13 mouse cellular contexts compared by ENCODE assay signal in genomic region chr5:9338756-9339510, GRCm38 (mm10).
DNase-seq lines count a peak whose midpoint lies in the region; ATAC-seq lines count a peak whose summit lies in the region.
"Had no signal": no experiment of that assay in that cellular context is flagged by ENCODE, and none has a peak within 500 bp of the region (broad histone marks: within the 10 kb centered on the region; RNA-seq: fewer than 3 reads in every experiment).

No protein-coding gene starts in this region.

- no peaks in the 10 kb centered on the region for H3K9me3 ChIP-seq in intestine, embryonic 14.5 days (ENCODE audit: control insufficient read depth, low read length)
- H3K9me3 ChIP-seq in intestine, embryonic 16.5 days (ENCODE audit: control insufficient read depth, low read length): no peaks in the 10 kb centered on the region
- no peaks in the 10 kb centered on the region for H3K9me3 ChIP-seq in forebrain, embryonic 12.5 days
- no peaks in the 10 kb centered on the region for H3K9me3 ChIP-seq in hindbrain, embryonic 16.5 days (ENCODE audit: control insufficient read depth, low read length)
- no peaks in the 10 kb centered on the region for H3K9me3 ChIP-seq in neural tube, embryonic 15.5 days (replicated peaks)
- no peaks in the 10 kb centered on the region for H3K9me3 ChIP-seq in kidney, embryonic 16.5 days (ENCODE audit: low read length)
- H3K9me3 ChIP-seq: G1E had no signal

- H3K27me3 ChIP-seq in intestine, embryonic 14.5 days (replicated peaks; ENCODE audit: control insufficient read depth, insufficient read depth, low read length): no peaks in the 10 kb centered on the region
- H3K27me3 ChIP-seq in intestine, embryonic 16.5 days (replicated peaks; ENCODE audit: control insufficient read depth, insufficient read depth, low read length): no peaks in the 10 kb centered on the region
- H3K27me3 ChIP-seq in forebrain, embryonic 12.5 days: no peaks in the 10 kb centered on the region
- no peaks in the 10 kb centered on the region for H3K27me3 ChIP-seq in hindbrain, embryonic 16.5 days (replicated peaks; ENCODE audit: control insufficient read depth, insufficient read depth, low read length)
- H3K27me3 ChIP-seq in neural tube, embryonic 15.5 days (replicated peaks): no peaks in the 10 kb centered on the region
- no peaks in the 10 kb centered on the region for H3K27me3 ChIP-seq in kidney, embryonic 16.5 days (ENCODE audit: insufficient read depth, low read length)

- no peak overlapping the region for H3K27ac ChIP-seq in intestine, embryonic 14.5 days (ENCODE audit: low read depth)
- H3K27ac ChIP-seq in intestine, embryonic 16.5 days (ENCODE audit: low read length): no peak overlapping the region
- H3K27ac ChIP-seq in forebrain, embryonic 12.5 days: peak overlapping the region; percentile 61
- H3K27ac ChIP-seq in hindbrain, embryonic 16.5 days (ENCODE audit: low read depth, low read length): peak overlapping the region; percentile 83
- H3K27ac ChIP-seq in neural tube, embryonic 15.5 days (replicated peaks): peak overlapping the region; percentile 87
- no peak overlapping the region for H3K27ac ChIP-seq in kidney, embryonic 16.5 days (ENCODE audit: low read length)

- H3K36me3 ChIP-seq in intestine, embryonic 14.5 days (ENCODE audit: control insufficient read depth, insufficient read depth, low read length): no peaks in the 10 kb centered on the region
- H3K36me3 ChIP-seq in intestine, embryonic 16.5 days (ENCODE audit: control insufficient read depth, insufficient read depth, low read length): no peaks in the 10 kb centered on the region
- H3K36me3 ChIP-seq in forebrain, embryonic 12.5 days (replicated peaks): no peaks in the 10 kb centered on the region
- H3K36me3 ChIP-seq in hindbrain, embryonic 16.5 days (ENCODE audit: control insufficient read depth, insufficient read depth, low read length): no peaks in the 10 kb centered on the region
- H3K36me3 ChIP-seq in neural tube, embryonic 15.5 days: no peaks in the 10 kb centered on the region
- no peaks in the 10 kb centered on the region for H3K36me3 ChIP-seq in kidney, embryonic 16.5 days (ENCODE audit: insufficient read depth, low read length)
- H3K36me3 ChIP-seq: G1E had no signal

- H3K4me3 ChIP-seq in intestine, embryonic 14.5 days (ENCODE audit: low read depth, low read length): no peak overlapping the region
- H3K4me3 ChIP-seq in intestine, embryonic 16.5 days (ENCODE audit: low read length): no peak overlapping the region
- H3K4me3 ChIP-seq in forebrain, embryonic 12.5 days (replicated peaks): no peak overlapping the region
- H3K4me3 ChIP-seq in hindbrain, embryonic 16.5 days (ENCODE audit: low read length): no peak overlapping the region
- no peak overlapping the region for H3K4me3 ChIP-seq in neural tube, embryonic 15.5 days (replicated peaks)
- H3K4me3 ChIP-seq in kidney, embryonic 16.5 days (ENCODE audit: low read length): no peak overlapping the region

- 76% methylated on average over 7 of the region's 7 CpGs for WGBS in intestine, embryonic 14.5 days
- WGBS in intestine, embryonic 16.5 days: 69% methylated on average over 7 of the region's 7 CpGs
- WGBS in forebrain, embryonic 12.5 days: 36% methylated on average over 7 of the region's 7 CpGs
- WGBS in hindbrain, embryonic 16.5 days: 24% methylated on average over 7 of the region's 7 CpGs
- WGBS in neural tube, embryonic 15.5 days: 31% methylated on average over 7 of the region's 7 CpGs
- 69% methylated on average over 7 of the region's 7 CpGs for WGBS in kidney, embryonic 16.5 days

- 0 out of 2 replicates have a peak, but pooled peaks have one; percentile 50 for ATAC-seq in intestine, embryonic 14.5 days (replicated peaks; ENCODE audit: low FRiP score, low TSS enrichment, low read depth)
- no peak for ATAC-seq in intestine, embryonic 16.5 days
- peak; percentile 91 for ATAC-seq in forebrain, embryonic 12.5 days (ENCODE audit: low FRiP score)
- peak; percentile 93 for ATAC-seq in hindbrain, embryonic 16.5 days
- peak; percentile 83 for ATAC-seq in neural tube, embryonic 15.5 days (ENCODE audit: low FRiP score)
- no peak for ATAC-seq in kidney, embryonic 16.5 days (ENCODE audit: low FRiP score, low TSS enrichment)
- ATAC-seq: lung, postnatal 0 days had no signal

- H3K9ac ChIP-seq in intestine, embryonic 14.5 days (ENCODE audit: low read length): no peak overlapping the region
- H3K9ac ChIP-seq in intestine, embryonic 16.5 days (ENCODE audit: low read depth, low read length): no peak overlapping the region
- no peak overlapping the region for H3K9ac ChIP-seq in forebrain, embryonic 12.5 days
- H3K9ac ChIP-seq in hindbrain, embryonic 16.5 days (ENCODE audit: low read depth, low read length): peak overlapping the region; percentile 28; the same call in 1 of the 2 replicates
- peak overlapping the region; percentile 14; the same call in 1 of the 2 replicates for H3K9ac ChIP-seq in neural tube, embryonic 15.5 days (replicated peaks)
- H3K9ac ChIP-seq in kidney, embryonic 16.5 days (replicated peaks; ENCODE audit: low read length): no peak overlapping the region

- no peak overlapping the region for H3K4me2 ChIP-seq in intestine, embryonic 14.5 days (ENCODE audit: low read length)
- no peak overlapping the region for H3K4me2 ChIP-seq in intestine, embryonic 16.5 days (ENCODE audit: low read depth, low read length)
- H3K4me2 ChIP-seq in forebrain, embryonic 12.5 days: peak overlapping the region; percentile 8; the same call in 1 of the 2 replicates
- no peak overlapping the region; the same call in 1 of the 2 replicates for H3K4me2 ChIP-seq in hindbrain, embryonic 16.5 days (ENCODE audit: low read length)
- H3K4me2 ChIP-seq in neural tube, embryonic 15.5 days: peak overlapping the region; percentile 11; the same call in 1 of the 2 replicates
- no peak overlapping the region for H3K4me2 ChIP-seq in kidney, embryonic 16.5 days (replicated peaks; ENCODE audit: low read depth, low read length)

- DNase-seq in intestine, embryonic 14.5 days (ENCODE audit: low spot score): no peak
- no peak for DNase-seq in heart, postnatal 14 days
- DNase-seq in urinary bladder, postnatal 36 days (ENCODE audit: low spot score in 2 of 2): no peak
- DNase-seq: B cell, adult 2 months; layer of hippocampus, postnatal 36 days; right cerebral cortex, adult 18-20 months had no signal

- H3K4me1 ChIP-seq in intestine, embryonic 14.5 days (replicated peaks; ENCODE audit: control insufficient read depth, insufficient read depth, low read length): no peaks in the 10 kb centered on the region
- no peaks in the 10 kb centered on the region for H3K4me1 ChIP-seq in intestine, embryonic 16.5 days (ENCODE audit: control insufficient read depth, insufficient read depth, low read length)
- peaks cover 11% of the 10 kb centered on the region for H3K4me1 ChIP-seq in forebrain, embryonic 12.5 days
- H3K4me1 ChIP-seq in hindbrain, embryonic 16.5 days (ENCODE audit: control insufficient read depth, insufficient read depth, low read depth, low read length): peaks cover 8% of the 10 kb centered on the region
- H3K4me1 ChIP-seq in neural tube, embryonic 15.5 days: peaks cover 18% of the 10 kb centered on the region
- H3K4me1 ChIP-seq in kidney, embryonic 16.5 days (ENCODE audit: insufficient read depth, low read length): no peaks in the 10 kb centered on the region

- intact Hi-C loops in heart, postnatal 14 days (cut with DNase I): no loop called here

Comparison
In these comparisons a context has a peak if more than half of its experiments do, and no peak if none do; other contexts are left out.
1. ATAC-seq: peak in intestine, embryonic 14.5 days (single experiment), forebrain, embryonic 12.5 days (single experiment), hindbrain, embryonic 16.5 days (single experiment) and neural tube, embryonic 15.5 days (single experiment); none in intestine, embryonic 16.5 days (single experiment) and kidney, embryonic 16.5 days (single experiment).
2. H3K27ac ChIP-seq: peak in forebrain, embryonic 12.5 days (single experiment), hindbrain, embryonic 16.5 days (single experiment) and neural tube, embryonic 15.5 days (single experiment); none in intestine, embryonic 14.5 days (single experiment), intestine, embryonic 16.5 days (single experiment) and kidney, embryonic 16.5 days (single experiment).
3. H3K4me2 ChIP-seq: peak in forebrain, embryonic 12.5 days (single experiment) and neural tube, embryonic 15.5 days (single experiment); none in intestine, embryonic 14.5 days (single experiment), intestine, embryonic 16.5 days (single experiment), hindbrain, embryonic 16.5 days (single experiment) and kidney, embryonic 16.5 days (single experiment).
4. H3K9ac ChIP-seq: peak in hindbrain, embryonic 16.5 days (single experiment) and neural tube, embryonic 15.5 days (single experiment); none in intestine, embryonic 14.5 days (single experiment), intestine, embryonic 16.5 days (single experiment), forebrain, embryonic 12.5 days (single experiment) and kidney, embryonic 16.5 days (single experiment).